Mouse (Mus musculus): ENCODE results near the gene Olfr573-ps1.

DNA sequence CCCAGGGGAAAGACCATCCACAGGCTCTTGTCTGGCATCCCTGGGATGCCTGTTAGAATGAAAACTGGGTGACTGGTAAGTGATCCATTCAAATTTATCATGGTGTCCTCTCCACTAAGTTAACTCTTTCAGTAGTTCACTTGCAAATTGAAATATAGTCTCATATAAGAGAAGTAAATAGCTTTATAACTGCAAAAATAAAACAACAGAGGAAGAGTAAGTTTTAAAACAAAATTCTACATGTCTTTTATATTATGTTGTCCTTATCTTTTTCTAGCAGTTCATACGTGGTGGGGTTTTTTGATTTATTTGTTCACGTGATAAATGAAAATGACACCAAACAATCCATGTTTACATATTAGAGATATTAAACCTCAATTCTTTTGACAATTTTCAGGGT is at the start of gene Olfr573-ps1:
- TF ChIP-seq EP300 (optimal IDR thresholded peaks at IDR 0.05) = no peak
- TF ChIP-seq CTCF (IDR thresholded peaks at IDR 0.05; ENCODE audit: low read depth) = no peak
